Mouse (Mus musculus) lung, adult 10 weeks (tissue): ENCODE data around the gene 9130023H24Rik. TPM values are rescaled to one million over a fixed set of nuclear protein-coding genes. Genes with fewer than 3 reads are reported as not detected.

Experiments
- polyA plus RNA-seq: library from polyadenylated mRNA; stranded (reverse); fragments of 350-450 nt; fragmentation: Illumina TruSeq; extraction: RNeasy Lipid Tissue Mini Kit (QIAGEN cat#74804); gene quantifications from one replicate; pipeline ENCODE4 v1.2.3, GENCODE M21; 2014; ENCODE audit warnings: low read depth, low replicate concordance; ENCODE audit not compliant: insufficient read depth

Gene 9130023H24Rik
- polyA plus RNA-seq: 2.4 TPM

GRCm38 (mm10) chr7:128237927-128238778 lies at the start of gene 9130023H24Rik:
Gene 9130023H24Rik, minus strand, starts transcription at chr7:128238031.

GRCm38 (mm10) chr7:128265411-128265810 lies 27.6 kb upstream of the 9130023H24Rik start, which contains the start of gene Slc5a2:
Gene Slc5a2, plus strand, starts transcription at chr7:128265657.

GRCm38 (mm10) chr7:128246496-128247391 lies 8.9 kb upstream of the 9130023H24Rik start, which contains the start of gene Tgfb1i1:
Gene Tgfb1i1, plus strand, starts transcription at chr7:128246812.

GRCm38 (mm10) chr7:128236856-128237592 lies 807 bp downstream of the 9130023H24Rik start, which contains the start of gene Armc5:
Gene Armc5, plus strand, starts transcription at chr7:128237342.

GRCm38 (mm10) chr7:128206152-128206551 lies 31.7 kb downstream of the 9130023H24Rik start, which contains the start of gene Cox6a2:
Gene Cox6a2, minus strand, starts transcription at chr7:128206387.

Other genes with a start within 250 kb of the 9130023H24Rik start
- gene Pycard, start 244.2 kb downstream of the 9130023H24Rik start, polyA plus RNA-seq: 31.3 TPM
- 1.4 TPM for gene Trim72, start 234.1 kb downstream of the 9130023H24Rik start, polyA plus RNA-seq
- gene Itgam, start 175.4 kb downstream of the 9130023H24Rik start, polyA plus RNA-seq: 5.6 TPM
- gene Gm49368, start 175.3 kb downstream of the 9130023H24Rik start, polyA plus RNA-seq: 2.2 TPM
- 11.9 TPM for gene Itgax, start 108.5 kb downstream of the 9130023H24Rik start, polyA plus RNA-seq
- gene Itgad, start 83.7 kb downstream of the 9130023H24Rik start, polyA plus RNA-seq: 0.73 TPM
- 84.3 TPM for gene Cox6a2, start 31.6 kb downstream of the 9130023H24Rik start, polyA plus RNA-seq
- gene Armc5, start 689 bp downstream of the 9130023H24Rik start, polyA plus RNA-seq: 10.1 TPM
- gene Tgfb1i1, start 8.8 kb upstream of the 9130023H24Rik start, polyA plus RNA-seq: 45.0 TPM
- gene Slc5a2, start 27.6 kb upstream of the 9130023H24Rik start, polyA plus RNA-seq: not detected
- gene BC017158, start 60.1 kb upstream of the 9130023H24Rik start, polyA plus RNA-seq: 9.6 TPM
- gene Rgs10, start 180.7 kb upstream of the 9130023H24Rik start, polyA plus RNA-seq: 46.1 TPM
- gene Tial1, start 223.7 kb upstream of the 9130023H24Rik start, polyA plus RNA-seq: 40.1 TPM